Mouse (Mus musculus): ENCODE results near the gene Fxyd1. TPM values are rescaled to one million over a fixed set of nuclear protein-coding genes. Genes with fewer than 3 reads are reported as not detected.

Fxyd1 gene
- polyA plus RNA-seq, 1 experiment from 2014 or later = 1,042 TPM

GRCm38 (mm10) chr7:31051321-31052021 is 5.5 kb downstream of the Fxyd1 start, which contains the start of gene Fxyd7:
Fxyd7 (minus strand) TSS chr7:31051467.
- Histone ChIP-seq H3K36me3 (no peaks in the 10 kb centered on the region), H3K9me3 (no peaks in the 10 kb centered on the region), H3K27ac (replicated peaks) (no peak within 1 kb of the TSS), H3K4me2 (peak within 1 kb of the TSS; percentile 69), H3K27me3 (replicated peaks) (peaks cover 67% of the 10 kb centered on the region), H3K4me3 (peak within 1 kb of the TSS; percentile 53), H3K4me1 (peaks cover 70% of the 10 kb centered on the region), H3K9ac (peak within 1 kb of the TSS; percentile 82)
- no peak for ATAC-seq (ENCODE audit: extremely low read depth, insufficient number of reproducible peaks, low FRiP score, low TSS enrichment)
- 8% methylated on average over 28 of the region's 28 CpGs for WGBS

GRCm38 (mm10) chr7:31050921-31051320 is 6.1 kb downstream of the Fxyd1 start:
- no peak for ATAC-seq (ENCODE audit: extremely low read depth, insufficient number of reproducible peaks, low FRiP score, low TSS enrichment)

GRCm38 (mm10) chr7:31050487-31050886 is 6.5 kb downstream of the Fxyd1 start:
- H3K4me2 ChIP-seq = peak overlapping the region; percentile 69
- H3K4me1 ChIP-seq = peaks cover 63% of the 10 kb centered on the region
- H3K27me3 ChIP-seq (replicated peaks) = peaks cover 72% of the 10 kb centered on the region
- H3K4me3 ChIP-seq = peak overlapping the region; percentile 8; the same call in 1 of the 2 replicates
- H3K9ac ChIP-seq = peak overlapping the region; percentile 53; the same call in 1 of the 2 replicates
- H3K27ac ChIP-seq (replicated peaks) = no peak overlapping the region
- H3K36me3 ChIP-seq = no peaks in the 10 kb centered on the region
- WGBS = 10% methylated on average over 6 of the region's 6 CpGs
- H3K9me3 ChIP-seq = no peaks in the 10 kb centered on the region
- no peak for ATAC-seq (ENCODE audit: extremely low read depth, insufficient number of reproducible peaks, low FRiP score, low TSS enrichment)

More at GRCm38 (mm10) chr7:31050921-31051320, 6.1 kb downstream of the Fxyd1 start:
- H3K9me3 ChIP-seq = no peaks in the 10 kb centered on the region
- H3K4me3 ChIP-seq = peak overlapping the region; percentile 53
- H3K4me1 ChIP-seq = peaks cover 64% of the 10 kb centered on the region
- peaks cover 70% of the 10 kb centered on the region for H3K27me3 ChIP-seq (replicated peaks)
- H3K36me3 ChIP-seq = no peaks in the 10 kb centered on the region
- H3K4me2 ChIP-seq = peak overlapping the region; percentile 69
- 9% methylated on average over 9 of the region's 9 CpGs for WGBS
- no peak overlapping the region for H3K9ac ChIP-seq
- no peak overlapping the region for H3K27ac ChIP-seq (replicated peaks)

- WGBS = 5% methylated on average over 13 of the region's 15 CpGs
- Histone ChIP-seq H3K27me3 (replicated peaks) (peaks cover 78% of the 10 kb centered on the region), H3K36me3 (no peaks in the 10 kb centered on the region), H3K27ac (replicated peaks) (no peak overlapping the region), H3K9me3 (no peaks in the 10 kb centered on the region), H3K9ac (peak overlapping the region; percentile 53), H3K4me1 (peaks cover 56% of the 10 kb centered on the region), H3K4me3 (peak overlapping the region; percentile 8; the same call in 1 of the 2 replicates), H3K4me2 (peak overlapping the region; percentile 69)
- no peak for ATAC-seq (ENCODE audit: extremely low read depth, insufficient number of reproducible peaks, low FRiP score, low TSS enrichment)
These were observed 7.1 kb downstream of the Fxyd1 start for GRCm38 (mm10) chr7:31049846-31050281.

- H3K27ac ChIP-seq (replicated peaks) = no peak overlapping the region
- peaks cover 84% of the 10 kb centered on the region for H3K27me3 ChIP-seq (replicated peaks)
- peak overlapping the region; percentile 69 for H3K4me2 ChIP-seq
- peak overlapping the region; percentile 53; the same call in 1 of the 2 replicates for H3K9ac ChIP-seq
- no peaks in the 10 kb centered on the region for H3K36me3 ChIP-seq
- no peaks in the 10 kb centered on the region for H3K9me3 ChIP-seq
- no peak for ATAC-seq (ENCODE audit: extremely low read depth, insufficient number of reproducible peaks, low FRiP score, low TSS enrichment)
- 29% methylated on average over 5 of the region's 5 CpGs for WGBS
- H3K4me3 ChIP-seq = peak overlapping the region; percentile 8; the same call in 1 of the 2 replicates
- peaks cover 51% of the 10 kb centered on the region for H3K4me1 ChIP-seq
These were observed 7.7 kb downstream of the Fxyd1 start for GRCm38 (mm10) chr7:31049135-31049845.

- 33% methylated on average over 10 of the region's 10 CpGs for WGBS
- H3K4me1 ChIP-seq = peaks cover 14% of the 10 kb centered on the region
- no peaks in the 10 kb centered on the region for H3K9me3 ChIP-seq
- peaks cover 72% of the 10 kb centered on the region for H3K27me3 ChIP-seq (replicated peaks)
- no peaks in the 10 kb centered on the region for H3K36me3 ChIP-seq
- ATAC-seq (ENCODE audit: extremely low read depth, insufficient number of reproducible peaks, low FRiP score, low TSS enrichment) = no peak
- peak within 1 kb of the TSS; percentile 67 for H3K4me2 ChIP-seq
- peak within 1 kb of the TSS; percentile 30; the same call in 1 of the 2 replicates for H3K27ac ChIP-seq (replicated peaks)
- peak within 1 kb of the TSS; percentile 54 for H3K9ac ChIP-seq
- H3K4me3 ChIP-seq = peak within 1 kb of the TSS; percentile 44
These were observed 14.5 kb downstream of the Fxyd1 start, which contains the start of gene Fxyd5 for GRCm38 (mm10) chr7:31042431-31042910. Fxyd5 (minus strand) TSS chr7:31042481.

- 3% methylated on average over 27 of the region's 28 CpGs for WGBS
- Histone ChIP-seq H3K4me3 (peak overlapping the region; percentile 44), H3K27me3 (replicated peaks) (peaks cover 66% of the 10 kb centered on the region), H3K4me1 (peaks cover 14% of the 10 kb centered on the region), H3K36me3 (no peaks in the 10 kb centered on the region), H3K9ac (peak overlapping the region; percentile 54), H3K27ac (replicated peaks) (peak overlapping the region; percentile 30; the same call in 1 of the 2 replicates), H3K9me3 (no peaks in the 10 kb centered on the region), H3K4me2 (peak overlapping the region; percentile 67)
- peak; percentile 51; the same call in 1 of the 2 replicates for ATAC-seq (ENCODE audit: extremely low read depth, insufficient number of reproducible peaks, low FRiP score, low TSS enrichment)
These were observed 15.2 kb downstream of the Fxyd1 start for GRCm38 (mm10) chr7:31041662-31042315.

- ATAC-seq (ENCODE audit: extremely low read depth, insufficient number of reproducible peaks, low FRiP score, low TSS enrichment) = no peak
- no peak overlapping the region for H3K27ac ChIP-seq (replicated peaks)
- no peaks in the 10 kb centered on the region for H3K9me3 ChIP-seq
- 31% methylated on average over 8 of the region's 8 CpGs for WGBS
- peaks cover 14% of the 10 kb centered on the region for H3K4me1 ChIP-seq
- peak overlapping the region; percentile 67 for H3K4me2 ChIP-seq
- peak overlapping the region; percentile 54 for H3K9ac ChIP-seq
- H3K4me3 ChIP-seq = peak overlapping the region; percentile 44
- H3K27me3 ChIP-seq (replicated peaks) = peaks cover 63% of the 10 kb centered on the region
- H3K36me3 ChIP-seq = no peaks in the 10 kb centered on the region
These were observed 16.0 kb downstream of the Fxyd1 start for GRCm38 (mm10) chr7:31041023-31041407.

- Histone ChIP-seq H3K9me3 (no peaks in the 10 kb centered on the region), H3K4me1 (peaks cover 14% of the 10 kb centered on the region), H3K27me3 (replicated peaks) (peaks cover 60% of the 10 kb centered on the region), H3K4me2 (peak overlapping the region; percentile 67), H3K27ac (replicated peaks) (no peak overlapping the region), H3K36me3 (no peaks in the 10 kb centered on the region), H3K4me3 (0 out of 2 replicates have a peak overlapping the region, but pooled peaks have one; percentile 44), H3K9ac (no peak overlapping the region)
- 69% methylated on average over 12 of the region's 12 CpGs for WGBS
- no peak for ATAC-seq (ENCODE audit: extremely low read depth, insufficient number of reproducible peaks, low FRiP score, low TSS enrichment)
These were observed 16.5 kb downstream of the Fxyd1 start for GRCm38 (mm10) chr7:31040281-31041022.

- no peak for ATAC-seq (ENCODE audit: extremely low read depth, insufficient number of reproducible peaks, low FRiP score, low TSS enrichment)
- no peak overlapping the region for H3K9ac ChIP-seq
- WGBS = 79% methylated on average over 4 of the region's 4 CpGs
- no peak overlapping the region for H3K4me3 ChIP-seq
- no peak overlapping the region for H3K27ac ChIP-seq (replicated peaks)
- no peaks in the 10 kb centered on the region for H3K36me3 ChIP-seq
- no peaks in the 10 kb centered on the region for H3K9me3 ChIP-seq
- no peak overlapping the region for H3K4me2 ChIP-seq
- H3K27me3 ChIP-seq (replicated peaks) = peaks cover 46% of the 10 kb centered on the region
- H3K4me1 ChIP-seq = peaks cover 14% of the 10 kb centered on the region
These were observed 18.0 kb downstream of the Fxyd1 start for GRCm38 (mm10) chr7:31039011-31039410.

Measured in heart, embryonic 13.5 days (tissue).